8 mouse cellular contexts compared by ENCODE assay signal in genomic region chr6:13837916-13838676, GRCm38 (mm10). TPM values are rescaled to one million over a fixed set of nuclear protein-coding genes. Genes with fewer than 3 reads are reported as not detected.
DNase-seq lines count a peak whose midpoint lies in the region; ATAC-seq lines count a peak whose summit lies in the region.

No protein-coding gene starts in this region.

- DNase-seq in kidney, postnatal 25 days = no peak
- peak; percentile 53 for DNase-seq in cerebellum, adult 11-12 months
- DNase-seq in left cerebral cortex, adult 8-10 months (ENCODE audit: low spot score in 2 of 2) = peak; percentile 31 to 32
- DNase-seq in neural tube, embryonic 10.5 days (ENCODE audit: extremely low spot score, low spot score) = peak; percentile 32
- no peak for DNase-seq in gastrocnemius, adult 8-10 months (ENCODE audit: low spot score in 2 of 2)

- peak overlapping the region; percentile 84 for H3K9ac ChIP-seq in kidney, embryonic 16.5 days (replicated peaks; ENCODE audit: low read length)

- H3K4me1 ChIP-seq in kidney, embryonic 16.5 days (ENCODE audit: insufficient read depth, low read length) = no peaks in the 10 kb centered on the region

- WGBS in kidney, embryonic 16.5 days = 1% methylated on average over 19 of the region's 19 CpGs

- no peak for ATAC-seq in kidney, embryonic 16.5 days (ENCODE audit: low FRiP score, low TSS enrichment)
- ATAC-seq in frontal cortex, adult (ENCODE audit: low TSS enrichment) = peak; percentile 9
- no peak for ATAC-seq in megakaryocyte progenitor cell, adult 5-6 weeks (replicated peaks; ENCODE audit: poor library complexity)

- no peaks in the 10 kb centered on the region for H3K36me3 ChIP-seq in kidney, embryonic 16.5 days (ENCODE audit: insufficient read depth, low read length)

- H3K4me3 ChIP-seq in kidney, embryonic 16.5 days (ENCODE audit: low read length) = peak overlapping the region; percentile 59

- peaks cover 15% of the 10 kb centered on the region for H3K27me3 ChIP-seq in kidney, embryonic 16.5 days (ENCODE audit: insufficient read depth, low read length)

- H3K4me2 ChIP-seq in kidney, embryonic 16.5 days (replicated peaks; ENCODE audit: low read depth, low read length) = peak overlapping the region; percentile 92

- no peak overlapping the region for H3K27ac ChIP-seq in kidney, embryonic 16.5 days (ENCODE audit: low read length)

- H3K9me3 ChIP-seq in kidney, embryonic 16.5 days (ENCODE audit: low read length) = no peaks in the 10 kb centered on the region

RNA-seq across cellular contexts. Expression of gene Gpr85, which starts 1.6 kb away (rescaled TPM):
- 1.3 and 1.7 TPM in 2 replicates for polyA plus RNA-seq in kidney, embryonic 16.5 days (2015; fragmentation: Nextera tagmentation; extraction: Ambion mirVana)
- total RNA-seq in left cerebral cortex, adult 8-10 months (2022) = 10 to 100 TPM; 34.9 to 37.0 (median 35.9) TPM
- under 1 TPM in 3 of 4 experiments, not detected in 1; 0.10 to 0.56 (median 0.31) TPM for total RNA-seq in gastrocnemius, adult 8-10 months (2022)
- 0.44 and 1.2 TPM in 2 replicates for total RNA-seq in megakaryocyte progenitor cell, adult 5-6 weeks (2015)
- 0.41 and 0.54 TPM in 2 replicates for total RNA-seq in megakaryocyte progenitor cell, adult 5-6 weeks (2017)

RNA-seq across cellular contexts. Expression of gene 2610001J05Rik, which starts 33.2 kb away (rescaled TPM):
- 98.8 and 101 TPM in 2 replicates for polyA plus RNA-seq in kidney, embryonic 16.5 days (2015; fragmentation: Nextera tagmentation; extraction: Ambion mirVana)
- 10 to 100 TPM; 34.0 to 36.7 (median 35.2) TPM for total RNA-seq in left cerebral cortex, adult 8-10 months (2022)
- 10 to 100 TPM; 30.3 to 38.3 (median 36.3) TPM for total RNA-seq in gastrocnemius, adult 8-10 months (2022)
- 38.0 and 50.1 TPM in 2 replicates for total RNA-seq in megakaryocyte progenitor cell, adult 5-6 weeks (2015)
- total RNA-seq in megakaryocyte progenitor cell, adult 5-6 weeks (2017) = 51.7 and 58.2 TPM in 2 replicates

Comparison
In these comparisons a context has a peak if more than half of its experiments do, and no peak if none do; other contexts are left out.
1. DNase-seq: peak in cerebellum, adult 11-12 months (single experiment), left cerebral cortex, adult 8-10 months (2 of 2) and neural tube, embryonic 10.5 days (single experiment); none in kidney, postnatal 25 days (0 of 2) and gastrocnemius, adult 8-10 months (0 of 2).
2. RNA of gene Gpr85, which starts 1.6 kb away (total RNA-seq): 34.9 to 37.0 TPM in left cerebral cortex, adult 8-10 months; 0.41 to 1.2 TPM in megakaryocyte progenitor cell, adult 5-6 weeks and 0.10 to 0.56 TPM in gastrocnemius, adult 8-10 months; every median in the first group is over 10 times any median in the second.